Mouse (Mus musculus): ENCODE measurements around the gene Adcyap1r1. TPM values are rescaled to one million over a fixed set of nuclear protein-coding genes. Genes with fewer than 3 reads are reported as not detected.

Gene Adcyap1r1
- total RNA-seq, 2 experiments from 2014 or later: 162 to 166 TPM

Small RNA genes within 50 kb of the gene (microRNA-seq; reads per million reads assigned to microRNA genes)
- gene Gm44352: 0 reads per million in 2 experiments

Other genes with a start within 250 kb of the Adcyap1r1 start
- gene Mindy4, start 248.6 kb upstream of the Adcyap1r1 start, total RNA-seq (2021): 10 to 100 TPM; 10.9 to 12.5 TPM
- 1 to 10 TPM in 1 of 2 experiments, under 1 TPM in 1; 0.49 to 5.4 TPM for gene Aqp1, start 115.5 kb upstream of the Adcyap1r1 start, total RNA-seq (2021)
- not detected for gene Ghrhr, start 75.7 kb upstream of the Adcyap1r1 start, total RNA-seq (2021)
- 100 to 1,000 TPM; 223 to 261 TPM for gene Neurod6, start 229.3 kb downstream of the Adcyap1r1 start, total RNA-seq (2021)

All from layer of hippocampus, postnatal 10 days (tissue).